ENCODE assay signal across 8 mouse cellular contexts in the genomic region with DNA sequence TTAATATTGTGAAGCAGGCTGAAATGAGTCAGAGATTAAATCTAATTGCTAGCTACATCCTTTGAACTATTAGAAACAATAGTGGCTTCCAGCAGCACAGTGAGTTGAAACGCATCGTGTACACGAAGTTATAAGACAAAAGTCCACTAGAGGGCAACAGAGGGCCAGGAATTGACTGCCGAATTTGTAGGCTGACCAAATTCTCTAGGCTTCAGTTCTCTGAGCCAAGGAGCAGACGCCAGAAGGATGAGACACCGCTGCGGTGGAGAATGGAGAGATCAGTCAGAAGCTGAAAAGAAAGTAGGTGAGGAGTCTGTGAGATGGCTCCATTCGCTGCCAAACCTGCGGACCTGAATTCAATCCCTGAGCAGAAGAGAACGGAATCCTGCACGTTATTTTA. TPM values are rescaled to one million over a fixed set of nuclear protein-coding genes. Genes with fewer than 3 reads are reported as not detected.
DNase-seq lines count a peak whose midpoint lies in the region; ATAC-seq and TF ChIP-seq lines count a peak whose summit lies in the region.

No protein-coding gene starts in this region.

- ATAC-seq in granulocyte monocyte progenitor cell, adult 5-6 weeks (replicated peaks; ENCODE audit: poor library complexity, severe bottlenecking): peak; percentile 73
- ATAC-seq in midbrain, embryonic 12.5 days (ENCODE audit: low FRiP score, low read depth): peak; percentile 68; the same call in 1 of the 2 replicates

- no peak overlapping the region for H3K4me3 ChIP-seq in cortical plate, adult 2 months (ENCODE audit: insufficient read depth, low read length)
- peak overlapping the region; percentile 18; the same call in 1 of the 2 replicates for H3K4me3 ChIP-seq in limb, embryonic 10.5 days
- H3K4me3 ChIP-seq in midbrain, embryonic 12.5 days: no peak overlapping the region

- TF ChIP-seq POLR2A in cortical plate, adult 2 months (IDR thresholded peaks at IDR 0.05; ENCODE audit: extremely low read depth, insufficient read depth, low read length): peak; percentile 37; the same call in 1 of the 2 replicates

- peak; percentile 74 for TF ChIP-seq CTCF in cortical plate, adult 2 months (IDR thresholded peaks at IDR 0.05; ENCODE audit: extremely low read depth, insufficient read depth, low read length)

- DNase-seq in 3T3-L1 (ENCODE audit: low read depth, low spot score) (peak; percentile 95), adipocyte (ENCODE audit: low spot score) (peak; percentile 95)
- DNase-seq in kidney, adult 11 months: peak; percentile 46
- peak; percentile 62 for DNase-seq in limb, embryonic 10.5 days (ENCODE audit: low spot score)
- DNase-seq in spleen, postnatal 36 days (ENCODE audit: low spot score in 2 of 2): peak; percentile 12 to 31

- H3K36me3 ChIP-seq in limb, embryonic 10.5 days: no peaks in the 10 kb centered on the region
- no peaks in the 10 kb centered on the region for H3K36me3 ChIP-seq in midbrain, embryonic 12.5 days

- WGBS in limb, embryonic 10.5 days: 16% methylated on average over 11 of the region's 11 CpGs
- WGBS in midbrain, embryonic 12.5 days: 15% methylated on average over 11 of the region's 11 CpGs

- peak overlapping the region; percentile 46 for H3K4me2 ChIP-seq in midbrain, embryonic 12.5 days (replicated peaks)

- H3K27me3 ChIP-seq in limb, embryonic 10.5 days (ENCODE audit: low read depth, poor library complexity, severe bottlenecking): peaks cover 5% of the 10 kb centered on the region; the same call in 1 of the 2 replicates
- H3K27me3 ChIP-seq in midbrain, embryonic 12.5 days: peaks cover 3% of the 10 kb centered on the region; the same call in 1 of the 2 replicates

- no peaks in the 10 kb centered on the region for H3K9me3 ChIP-seq in limb, embryonic 10.5 days (replicated peaks)
- H3K9me3 ChIP-seq in midbrain, embryonic 12.5 days: no peaks in the 10 kb centered on the region

- H3K9ac ChIP-seq in midbrain, embryonic 12.5 days (replicated peaks): no peak overlapping the region

- no peak overlapping the region for H3K27ac ChIP-seq in cortical plate, adult 2 months (ENCODE audit: insufficient read depth, low read length)
- no peak overlapping the region for H3K27ac ChIP-seq in limb, embryonic 10.5 days
- no peak overlapping the region for H3K27ac ChIP-seq in midbrain, embryonic 12.5 days (replicated peaks)

- H3K4me1 ChIP-seq in cortical plate, adult 2 months (ENCODE audit: control insufficient read depth, insufficient read depth, low read length): peaks cover 2% of the 10 kb centered on the region; the same call in 1 of the 2 replicates
- peaks cover 6% of the 10 kb centered on the region; the same call in 1 of the 2 replicates for H3K4me1 ChIP-seq in limb, embryonic 10.5 days
- peaks cover 10% of the 10 kb centered on the region; the same call in 1 of the 2 replicates for H3K4me1 ChIP-seq in midbrain, embryonic 12.5 days

RNA-seq across cellular contexts. Expression of a gene that starts 43.6 kb away (rescaled TPM):
- 44.7 and 48.2 TPM in 2 replicates for polyA plus RNA-seq in cortical plate, adult 2 months (2012; rRNA removed)
- total RNA-seq in granulocyte monocyte progenitor cell, adult 5-6 weeks (2014; fragmentation: Nextera tagmentation): 115 and 136 TPM in 2 replicates
- 78.7 and 79.8 TPM in 2 replicates for total RNA-seq in granulocyte monocyte progenitor cell, adult 5-6 weeks (2017)
- 55.7 and 58.7 TPM in 2 replicates for polyA plus RNA-seq in limb, embryonic 10.5 days (2016; fragmentation: Nextera tagmentation; extraction: Ambion mirVana)
- polyA plus RNA-seq in midbrain, embryonic 12.5 days (2016; fragmentation: Nextera tagmentation; extraction: Ambion mirVana): 39.9 and 41.0 TPM in 2 replicates

Comparison
In these comparisons a context has a peak if more than half of its experiments do, and no peak if none do; other contexts are left out.
1. DNase-seq: peak in every context shown above with its lines; median percentile 95 in 3T3-L1; 95 in adipocyte; 62 in limb, embryonic 10.5 days; 46 in kidney, adult 11 months; 22 in spleen, postnatal 36 days.